Mouse (Mus musculus): ENCODE data around the gene Nol8. TPM values are rescaled to one million over a fixed set of nuclear protein-coding genes. Genes with fewer than 3 reads are reported as not detected.

Nol8 gene
- polyA plus RNA-seq, 1 experiment: 1.4 TPM

DNA sequence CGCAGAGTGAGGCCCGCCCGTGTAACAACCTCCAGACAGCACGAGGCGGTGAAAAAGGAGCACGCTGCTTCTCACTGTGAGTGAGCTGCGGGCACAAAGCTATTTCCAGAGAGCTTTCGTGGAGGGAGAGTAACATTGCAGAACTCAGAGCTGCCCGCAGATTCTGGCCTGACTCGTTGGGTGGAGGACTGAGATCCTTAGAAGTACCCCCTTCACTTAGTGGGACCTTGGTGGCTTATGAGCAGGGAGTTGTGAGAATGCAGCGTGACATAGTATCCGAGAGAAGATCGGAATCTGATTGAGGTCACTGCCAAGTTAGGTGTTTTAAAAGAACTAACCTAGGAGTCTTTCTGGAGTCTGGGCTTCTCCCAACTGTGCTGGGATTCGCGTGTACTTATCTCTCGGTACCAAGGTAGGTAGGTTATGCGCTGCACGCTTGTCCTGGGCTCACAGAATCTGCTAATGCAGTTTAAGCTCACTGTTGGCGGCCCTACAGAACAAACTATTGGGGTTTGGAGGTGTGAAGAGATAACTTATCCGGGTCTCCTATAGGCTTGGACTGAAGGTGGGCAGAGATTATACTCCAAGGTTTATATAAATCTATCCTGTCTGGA lies 29.5 kb downstream of the Nol8 start:
- 1% methylated on average over 20 of the region's 20 CpGs for WGBS
- H3K4me3 ChIP-seq (replicated peaks; ENCODE audit: extremely low read depth, low read depth, low read length): peak overlapping the region; percentile 78
- no peaks in the 10 kb centered on the region; the same call in 1 of the 2 replicates for H3K4me1 ChIP-seq (ENCODE audit: control insufficient read depth, insufficient read depth, low read length)
- no peak for DNase-seq
- TF ChIP-seq POLR2A (IDR thresholded peaks at IDR 0.05; ENCODE audit: borderline replicate concordance, extremely low read depth, low read depth, low read length) (no peak), CTCF (IDR thresholded peaks at IDR 0.05; ENCODE audit: insufficient read depth, low read length) (no peak)

- Histone ChIP-seq H3K4me3 (replicated peaks; ENCODE audit: extremely low read depth, low read depth, low read length) (no peak overlapping the region), H3K4me1 (ENCODE audit: control insufficient read depth, insufficient read depth, low read length) (no peaks in the 10 kb centered on the region; the same call in 1 of the 2 replicates)
- DNase-seq: no peak
- 45% methylated on average over 4 of the region's 4 CpGs for WGBS
- TF ChIP-seq POLR2A (IDR thresholded peaks at IDR 0.05; ENCODE audit: borderline replicate concordance, extremely low read depth, low read depth, low read length) (no peak), CTCF (IDR thresholded peaks at IDR 0.05; ENCODE audit: insufficient read depth, low read length) (no peak)
Observed at GRCm38 (mm10) chr13:49684266-49684665, 31.4 kb downstream of the Nol8 start.

DNA sequence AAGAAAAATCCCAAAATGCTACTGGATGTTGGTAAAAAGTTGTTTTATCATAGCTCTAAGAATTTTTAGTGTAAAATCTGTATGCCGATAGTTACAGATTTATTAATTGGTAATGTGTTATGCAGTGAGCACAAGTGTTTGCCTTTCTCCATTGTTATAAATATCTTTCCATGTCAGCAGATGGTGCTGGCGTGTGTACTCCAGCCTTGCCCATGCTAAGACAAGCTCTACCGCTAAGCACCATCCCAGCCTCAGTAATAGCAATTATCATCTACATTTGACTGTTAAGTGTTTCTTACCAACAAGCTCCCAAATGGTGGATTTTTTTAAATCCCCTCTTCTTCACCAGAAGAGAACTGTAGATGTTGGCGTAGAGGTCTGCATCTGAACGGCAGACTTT lies 38.2 kb downstream of the Nol8 start:
- WGBS: 98% methylated on average over 5 of the region's 5 CpGs
- TF ChIP-seq POLR2A (IDR thresholded peaks at IDR 0.05; ENCODE audit: borderline replicate concordance, extremely low read depth, low read depth, low read length) (no peak), CTCF (IDR thresholded peaks at IDR 0.05; ENCODE audit: insufficient read depth, low read length) (no peak)
- Histone ChIP-seq H3K4me3 (replicated peaks; ENCODE audit: extremely low read depth, low read depth, low read length) (no peak overlapping the region), H3K4me1 (ENCODE audit: control insufficient read depth, insufficient read depth, low read length) (no peaks in the 10 kb centered on the region)
- DNase-seq: no peak

DNA sequence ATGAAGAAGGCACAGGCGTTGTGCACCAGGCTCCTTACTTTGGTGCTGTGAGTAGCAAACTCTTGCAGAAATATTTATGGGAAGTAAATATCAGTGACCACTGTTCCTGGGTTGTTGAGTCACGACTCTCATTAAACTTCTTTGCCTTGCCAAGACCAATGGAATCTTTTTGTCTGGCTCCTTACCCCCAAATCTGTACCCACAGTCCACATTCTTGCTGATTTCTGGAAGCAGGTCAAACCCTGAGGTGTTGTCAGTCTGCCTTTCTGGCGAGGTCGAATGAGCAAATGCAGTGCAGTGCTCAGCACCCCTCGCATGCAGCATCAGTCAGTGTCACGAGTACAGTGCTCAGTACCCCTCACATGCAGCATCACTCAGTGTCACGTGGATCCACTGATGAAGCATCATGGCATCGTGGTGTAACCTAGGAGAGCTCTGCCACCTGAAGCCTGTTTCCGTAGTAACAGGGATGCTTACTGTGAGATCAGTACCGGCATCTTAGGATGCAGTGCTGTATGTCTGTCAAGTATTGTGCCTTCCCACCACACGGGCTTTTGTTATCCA lies 50.4 kb downstream of the Nol8 start:
- 92% methylated on average over 11 of the region's 11 CpGs for whole genome bisulfite sequencing
- TF ChIP-seq POLR2A (IDR thresholded peaks at IDR 0.05; ENCODE audit: borderline replicate concordance, extremely low read depth, low read depth, low read length) (no peak), CTCF (IDR thresholded peaks at IDR 0.05; ENCODE audit: insufficient read depth, low read length) (no peak)
- Histone ChIP-seq H3K4me3 (replicated peaks; ENCODE audit: extremely low read depth, low read depth, low read length) (no peak overlapping the region), H3K4me1 (ENCODE audit: control insufficient read depth, insufficient read depth, low read length) (no peaks in the 10 kb centered on the region)
- no peak for DNase-seq

GRCm38 (mm10) chr13:49706032-49706690 lies 53.3 kb downstream of the Nol8 start:
- Histone ChIP-seq H3K4me1 (ENCODE audit: control insufficient read depth, insufficient read depth, low read length) (no peaks in the 10 kb centered on the region), H3K4me3 (replicated peaks; ENCODE audit: extremely low read depth, low read depth, low read length) (no peak overlapping the region)
- no peak for DNase-seq
- TF ChIP-seq CTCF (IDR thresholded peaks at IDR 0.05; ENCODE audit: insufficient read depth, low read length) (no peak), POLR2A (IDR thresholded peaks at IDR 0.05; ENCODE audit: borderline replicate concordance, extremely low read depth, low read depth, low read length) (no peak)
- 95% methylated on average over 3 of the region's 3 CpGs for WGBS

DNA sequence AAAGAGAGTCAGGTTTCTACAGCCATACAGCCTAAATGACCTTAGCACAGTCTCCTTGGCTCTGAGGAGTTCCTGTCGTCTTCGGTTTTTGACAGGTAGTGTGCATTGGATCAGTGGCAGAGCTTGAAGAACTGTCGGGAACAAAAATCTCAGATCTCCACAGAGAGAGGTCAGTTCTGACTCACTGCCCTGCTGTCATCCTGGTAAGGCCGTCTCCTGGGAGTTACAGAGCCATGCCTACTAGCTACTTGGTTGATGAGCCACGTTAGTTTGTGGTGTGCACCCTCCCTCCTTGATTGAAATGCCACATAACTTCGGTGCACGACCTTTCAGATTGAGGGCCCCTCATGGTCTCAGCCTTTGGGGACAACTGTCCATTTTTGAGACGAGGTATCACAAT lies 55.4 kb downstream of the Nol8 start:
- DNase-seq: no peak
- WGBS: 89% methylated on average over 8 of the region's 8 CpGs
- no peak overlapping the region for H3K4me3 ChIP-seq (replicated peaks; ENCODE audit: extremely low read depth, low read depth, low read length)
- TF ChIP-seq CTCF (IDR thresholded peaks at IDR 0.05; ENCODE audit: insufficient read depth, low read length) (no peak), POLR2A (IDR thresholded peaks at IDR 0.05; ENCODE audit: borderline replicate concordance, extremely low read depth, low read depth, low read length) (no peak)
- H3K4me1 ChIP-seq (ENCODE audit: control insufficient read depth, insufficient read depth, low read length): no peaks in the 10 kb centered on the region

DNA sequence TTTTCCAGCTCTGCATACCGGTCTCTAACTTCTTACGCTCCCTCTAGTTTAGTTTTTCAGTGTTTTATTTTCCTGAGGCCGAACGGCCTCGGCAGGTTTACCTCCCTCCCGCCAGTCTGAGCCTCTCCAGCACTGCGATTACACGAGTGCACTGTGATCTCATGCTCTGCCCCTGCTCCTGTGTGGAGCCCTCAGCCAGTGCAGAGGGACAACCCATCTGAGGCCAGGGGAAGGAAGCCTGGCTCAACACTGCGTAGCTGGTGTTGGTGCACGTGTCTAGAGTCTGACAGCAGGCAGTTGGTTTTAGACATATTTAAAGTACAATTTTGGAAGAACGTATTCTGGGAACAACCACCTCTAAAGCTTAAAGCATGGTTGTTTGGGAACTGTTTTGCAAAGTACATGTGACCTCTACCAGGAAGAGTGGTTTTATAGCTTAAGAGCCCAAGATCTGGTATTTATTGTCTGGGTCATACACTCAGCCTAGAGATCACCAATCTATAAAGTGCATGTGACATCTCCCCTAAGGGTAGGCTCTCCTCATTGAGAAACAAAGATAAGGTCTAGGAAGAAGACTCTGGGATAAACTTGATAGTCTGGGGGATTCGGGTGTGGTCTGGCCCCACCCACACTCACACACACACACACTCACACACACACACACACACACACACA lies 59.3 kb downstream of the Nol8 start:
- H3K4me1 ChIP-seq (ENCODE audit: control insufficient read depth, insufficient read depth, low read length): no peaks in the 10 kb centered on the region
- H3K4me3 ChIP-seq (replicated peaks; ENCODE audit: extremely low read depth, low read depth, low read length): no peak overlapping the region
- WGBS: 94% methylated on average over 12 of the region's 12 CpGs
- TF ChIP-seq CTCF (IDR thresholded peaks at IDR 0.05; ENCODE audit: insufficient read depth, low read length) (no peak), POLR2A (IDR thresholded peaks at IDR 0.05; ENCODE audit: borderline replicate concordance, extremely low read depth, low read depth, low read length) (no peak)
- DNase-seq: no peak

- peak; percentile 4 for DNase-seq
- WGBS: 70% methylated on average over 3 of the region's 3 CpGs
- no peak for TF ChIP-seq POLR2A (IDR thresholded peaks at IDR 0.05; ENCODE audit: borderline replicate concordance, extremely low read depth, low read depth, low read length)
- no peak for TF ChIP-seq CTCF (IDR thresholded peaks at IDR 0.05; ENCODE audit: insufficient read depth, low read length)
- H3K4me3 ChIP-seq (replicated peaks; ENCODE audit: extremely low read depth, low read depth, low read length): no peak overlapping the region
- H3K4me1 ChIP-seq (ENCODE audit: control insufficient read depth, insufficient read depth, low read length): no peaks in the 10 kb centered on the region
Observed at GRCm38 (mm10) chr13:49719310-49719709, 66.4 kb downstream of the Nol8 start.

Other genes starting within 250 kb of the Nol8 start
- gene Ippk, start 231.8 kb upstream of the Nol8 start, polyA plus RNA-seq (2012; rRNA removed): 4.9 and 7.3 TPM in 2 replicates
- gene Tes3-ps, start 159.8 kb upstream of the Nol8 start, polyA plus RNA-seq (2012; rRNA removed): not detected in 2 replicates
- 3.1 and 7.5 TPM in 2 replicates for gene Ecm2, start 148.3 kb upstream of the Nol8 start, polyA plus RNA-seq (2012; rRNA removed)
- 0.98 and 4.0 TPM in 2 replicates for gene Aspn, start 108.6 kb upstream of the Nol8 start, polyA plus RNA-seq (2012; rRNA removed)
- 0.23 and 0.73 TPM in 2 replicates for gene Omd, start 70.6 kb upstream of the Nol8 start, polyA plus RNA-seq (2012; rRNA removed)
- gene Ogn, start 45.0 kb upstream of the Nol8 start, polyA plus RNA-seq (2012; rRNA removed): 28.7 and 53.1 TPM in 2 replicates
- gene Cenpp, start 293 bp upstream of the Nol8 start, polyA plus RNA-seq (2012; rRNA removed): 0.28 TPM in 1 of 2 replicates, not detected in the other
- gene Iars, start 29.0 kb downstream of the Nol8 start, polyA plus RNA-seq (2012; rRNA removed): 10.4 and 17.4 TPM in 2 replicates
- gene Gm30302, start 145.9 kb downstream of the Nol8 start, polyA plus RNA-seq (2012; rRNA removed): not detected in 2 replicates